Mouse (Mus musculus) hindbrain, embryonic 11.5 days (tissue): Measurements from ENCODE around the gene Spo11. TPM values are rescaled to one million over a fixed set of nuclear protein-coding genes. Genes with fewer than 3 reads are reported as not detected.

ENCODE experiments used
- ATAC-seq: fragments of 200-750 bp; cut with Nextera tagmentation; 2 replicates; pipeline ENCODE4 v1.8.0; 2017; ENCODE audit warnings: mild to moderate bottlenecking, moderate TSS enrichment, moderate library complexity; ENCODE audit not compliant: low FRiP score
- DNase-seq: peaks from one replicate; pipeline ENCODE4 v3.0.0-alpha.2; 2015; ENCODE audit warnings: low spot score
- H3K27ac ChIP-seq: fragments of 300-500 bp; sonication (generic); 2 replicates; pipeline ENCODE4 v1.5.1; 2014; ENCODE audit warnings: mild to moderate bottlenecking, low read depth, low read length
- H3K27me3 ChIP-seq: fragments of 300-500 bp; sonication (generic); 2 replicates; pipeline ENCODE4 v1.6.1; 2014; ENCODE audit warnings: mild to moderate bottlenecking, low read length, moderate library complexity, mixed read lengths; ENCODE audit not compliant: control insufficient read depth, insufficient read depth
- H3K36me3 ChIP-seq: fragments of 300-500 bp; sonication (generic); 2 replicates; pipeline ENCODE4 v1.6.1; 2014; ENCODE audit warnings: mild to moderate bottlenecking, low read length, moderate library complexity, mixed read lengths; ENCODE audit not compliant: control insufficient read depth, insufficient read depth
- H3K4me1 ChIP-seq: fragments of 300-500 bp; sonication (generic); replicated peaks from 2 replicates; pipeline ENCODE4 v1.6.1; 2014; ENCODE audit warnings: low read length, mixed read lengths; ENCODE audit not compliant: control insufficient read depth, insufficient read depth
- H3K4me2 ChIP-seq: fragments of 300-500 bp; sonication (generic); replicated peaks from 2 replicates; pipeline ENCODE4 v1.6.1; 2014; ENCODE audit warnings: mild to moderate bottlenecking, low read depth, low read length
- H3K4me3 ChIP-seq: fragments of 300-500 bp; sonication (generic); 2 replicates; pipeline ENCODE4 v1.5.1; 2014; ENCODE audit warnings: low read depth, low read length
- H3K9ac ChIP-seq: fragments of 300-500 bp; sonication (generic); 2 replicates; pipeline ENCODE4 v1.6.1; 2014; ENCODE audit warnings: low read depth, low read length
- H3K9me3 ChIP-seq: fragments of 300-500 bp; sonication (generic); 2 replicates; pipeline ENCODE4 v1.6.1; 2016; ENCODE audit warnings: low read length; ENCODE audit not compliant: control insufficient read depth
- WGBS: fragments of 180-500 bp; shearing (Covaris S2); extraction: QIAGEN DNeasy Blood & Tissue Kit; methylation state at CpG from one replicate; pipeline ENCODE4 v1.1.7; 2014; 5-methylcytosine and 5-hydroxymethylcytosine counted together
- polyA plus RNA-seq: library from polyadenylated mRNA; unstranded; fragments of >200 nt; fragmentation: Nextera tagmentation; extraction: Ambion mirVana; gene quantifications from 2 replicates; pipeline ENCODE4 v1.2.1, GENCODE M21; 2014

Spo11 gene
- polyA plus RNA-seq: 0.71 and 0.74 TPM in 2 replicates

GRCm38 (mm10) chr2:172977409-172978130, at the start of gene Spo11:
Gene Spo11 (plus strand): TSS chr2:172977700.
- ATAC-seq: no peak
- no peaks in the 10 kb centered on the region for H3K36me3 ChIP-seq
- no peak within 1 kb of the TSS for H3K4me2 ChIP-seq
- 11% methylated on average over 14 of the region's 14 CpGs for WGBS
- no peak within 1 kb of the TSS for H3K9ac ChIP-seq
- H3K4me1 ChIP-seq: peaks cover 2% of the 10 kb centered on the region; the same call in 1 of the 2 replicates
- H3K4me3 ChIP-seq: no peak within 1 kb of the TSS
- DNase-seq: no peak
- H3K9me3 ChIP-seq: no peaks in the 10 kb centered on the region
- no peaks in the 10 kb centered on the region for H3K27me3 ChIP-seq
- H3K27ac ChIP-seq: no peak within 1 kb of the TSS

DNA sequence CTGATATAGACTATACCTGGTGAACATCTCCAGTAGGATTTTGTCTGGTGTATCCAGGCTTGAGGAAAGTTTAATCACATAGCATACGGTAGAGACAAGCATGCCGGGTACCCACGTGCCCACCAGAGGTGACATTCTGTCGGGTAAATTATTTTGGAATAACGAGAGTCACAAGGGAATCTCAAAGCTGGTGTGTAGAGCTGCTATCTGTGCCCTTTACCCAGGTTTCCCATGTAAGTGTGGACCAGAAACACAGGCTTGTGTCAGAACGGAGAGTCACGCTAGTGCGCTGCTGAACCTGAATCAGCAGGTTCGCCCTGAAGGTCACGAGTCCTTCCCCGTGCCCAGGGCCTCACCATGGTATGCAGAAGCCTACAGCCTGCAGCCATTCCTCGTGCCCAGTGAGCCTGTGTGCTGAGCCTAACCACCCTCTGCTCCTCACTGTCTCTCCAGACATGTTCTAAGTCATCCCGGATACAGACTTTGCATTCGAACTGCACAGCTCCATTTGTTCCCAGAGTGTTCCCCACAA, 47.5 kb upstream of the Spo11 start:
- no peak overlapping the region for H3K27ac ChIP-seq
- DNase-seq (no peak), ATAC-seq (no peak)
- no peak overlapping the region for H3K4me3 ChIP-seq
- H3K9ac ChIP-seq: no peak overlapping the region
- WGBS: 84% methylated on average over 14 of the region's 14 CpGs
- peaks cover 16% of the 10 kb centered on the region for H3K27me3 ChIP-seq
- no peaks in the 10 kb centered on the region for H3K9me3 ChIP-seq
- no peaks in the 10 kb centered on the region for H3K36me3 ChIP-seq
- no peak overlapping the region for H3K4me2 ChIP-seq
- peaks cover 14% of the 10 kb centered on the region for H3K4me1 ChIP-seq

- no peak for DNase-seq
- Histone ChIP-seq H3K9ac (no peak overlapping the region), H3K4me2 (no peak overlapping the region), H3K4me3 (no peak overlapping the region), H3K9me3 (no peaks in the 10 kb centered on the region), H3K4me1 (peaks cover 24% of the 10 kb centered on the region), H3K27ac (no peak overlapping the region), H3K27me3 (peaks cover 25% of the 10 kb centered on the region), H3K36me3 (no peaks in the 10 kb centered on the region)
- 72% methylated on average over 17 of the region's 17 CpGs for WGBS
- ATAC-seq: no peak
Observed at GRCm38 (mm10) chr2:172931137-172931898, 46.2 kb upstream of the Spo11 start.

DNA sequence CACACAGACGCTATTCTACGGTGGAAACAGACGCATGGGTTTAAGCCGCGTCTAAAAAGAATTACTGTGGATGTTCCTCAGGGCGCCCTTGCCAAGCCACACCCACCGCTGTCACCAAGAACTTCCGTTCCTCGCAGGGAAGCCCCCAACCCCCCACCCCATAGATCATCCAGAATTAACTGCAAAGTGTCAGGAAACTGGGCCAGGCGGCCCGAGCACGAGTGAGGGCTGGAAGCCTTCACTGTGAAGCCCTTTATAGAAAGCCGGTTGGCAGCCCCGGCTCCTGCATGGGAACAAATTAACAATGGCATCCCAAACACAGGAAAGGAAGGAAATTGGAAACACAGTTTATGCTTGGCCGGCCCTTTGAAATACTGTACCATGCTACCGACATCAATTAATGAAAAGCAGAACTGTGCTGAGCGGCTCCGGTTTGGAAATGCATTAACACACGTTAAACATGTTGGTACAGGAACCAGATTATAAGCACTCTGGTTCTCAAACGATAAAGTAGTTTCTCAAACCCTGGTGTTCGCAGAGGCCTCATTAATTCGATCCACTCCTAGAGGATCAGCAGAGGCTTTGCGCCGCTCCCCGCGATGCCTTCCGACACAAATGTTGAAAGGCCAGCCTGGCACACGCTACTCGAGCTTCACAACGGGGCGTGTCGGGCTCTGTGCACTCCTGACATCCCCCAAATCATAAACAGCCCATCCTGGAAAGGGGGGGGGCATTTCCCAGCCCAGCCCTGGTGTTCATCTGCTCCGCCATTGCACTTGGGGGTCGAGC, 43.7 kb upstream of the Spo11 start:
- ATAC-seq (peak; percentile 50; the same call in 1 of the 2 replicates), DNase-seq (peak; percentile 63)
- 2% methylated on average over 34 of the region's 34 CpGs for WGBS
- H3K4me2 ChIP-seq: peak overlapping the region; percentile 37
- no peaks in the 10 kb centered on the region for H3K36me3 ChIP-seq
- H3K27me3 ChIP-seq: peaks cover 49% of the 10 kb centered on the region
- no peaks in the 10 kb centered on the region for H3K9me3 ChIP-seq
- peak overlapping the region; percentile 21; the same call in 1 of the 2 replicates for H3K4me3 ChIP-seq
- H3K27ac ChIP-seq: peak overlapping the region; percentile 49; the same call in 1 of the 2 replicates
- peaks cover 26% of the 10 kb centered on the region for H3K4me1 ChIP-seq
- H3K9ac ChIP-seq: peak overlapping the region; percentile 45; the same call in 1 of the 2 replicates

- Histone ChIP-seq H3K9ac (peak overlapping the region; percentile 45; the same call in 1 of the 2 replicates), H3K4me3 (peak overlapping the region; percentile 21; the same call in 1 of the 2 replicates), H3K4me1 (peaks cover 30% of the 10 kb centered on the region), H3K27ac (peak overlapping the region; percentile 49; the same call in 1 of the 2 replicates), H3K36me3 (no peaks in the 10 kb centered on the region), H3K27me3 (peaks cover 55% of the 10 kb centered on the region), H3K4me2 (peak overlapping the region; percentile 37), H3K9me3 (no peaks in the 10 kb centered on the region)
- DNase-seq (no peak), ATAC-seq (no peak)
- 2% methylated on average over 8 of the region's 8 CpGs for WGBS
Observed at GRCm38 (mm10) chr2:172934420-172934788, 43.1 kb upstream of the Spo11 start.

DNA sequence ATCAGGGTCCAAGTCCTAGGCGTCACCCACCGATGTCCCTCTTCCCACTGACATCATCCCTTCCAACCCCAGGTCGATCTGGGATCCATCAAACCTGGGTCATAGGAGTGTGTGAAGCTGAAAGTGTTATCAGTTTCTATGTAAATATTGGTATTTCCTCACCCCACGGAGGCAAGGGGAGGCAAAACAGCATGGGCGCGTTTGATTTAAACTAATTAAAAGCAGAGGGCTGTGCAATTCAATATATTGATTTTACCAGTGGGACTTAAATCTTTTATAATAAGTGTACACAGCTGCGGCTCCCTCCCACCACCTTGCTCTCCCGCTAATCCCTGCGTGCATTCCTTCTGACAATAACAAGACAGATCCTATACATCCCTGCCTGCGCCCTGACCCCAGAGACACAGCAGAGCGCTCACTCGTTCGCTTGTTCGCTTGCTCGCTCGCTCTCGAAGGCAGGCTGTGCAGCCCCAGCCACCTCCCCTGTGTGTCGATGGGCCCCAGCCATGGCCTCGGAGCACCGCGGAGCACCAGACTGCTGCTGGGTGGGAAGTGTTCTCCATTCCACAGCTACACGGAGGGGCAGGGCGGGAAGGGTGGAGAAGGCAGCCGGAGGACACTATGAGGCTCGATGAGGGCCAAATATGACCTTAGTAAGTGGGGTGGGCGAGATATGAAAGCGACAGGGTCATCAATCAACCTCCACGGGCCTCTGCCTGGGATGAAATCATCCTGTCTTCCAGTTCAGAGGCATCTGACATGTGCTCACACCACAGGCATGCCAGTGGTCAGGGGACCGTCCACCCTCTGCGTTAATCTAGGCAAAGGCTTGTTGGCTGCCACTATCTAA, 42.4 kb upstream of the Spo11 start:
- peak overlapping the region; percentile 44; the same call in 1 of the 2 replicates for H3K9ac ChIP-seq
- peak overlapping the region; percentile 37 for H3K4me2 ChIP-seq

GRCm38 (mm10) chr2:172935776-172936562, 41.5 kb upstream of the Spo11 start:
- DNase-seq (no peak), ATAC-seq (no peak)
- Histone ChIP-seq H3K4me3 (no peak overlapping the region), H3K27ac (peak overlapping the region; percentile 49; the same call in 1 of the 2 replicates), H3K9ac (no peak overlapping the region), H3K9me3 (no peaks in the 10 kb centered on the region), H3K36me3 (no peaks in the 10 kb centered on the region), H3K4me1 (peaks cover 37% of the 10 kb centered on the region), H3K4me2 (0 out of 2 replicates have a peak overlapping the region, but pooled peaks have one; percentile 17), H3K27me3 (peaks cover 70% of the 10 kb centered on the region)
- 3% methylated on average over 12 of the region's 12 CpGs for WGBS

More for the DNA sequence above, 42.4 kb upstream of the Spo11 start:
- Histone ChIP-seq H3K9me3 (no peaks in the 10 kb centered on the region), H3K4me3 (peak overlapping the region; percentile 13; the same call in 1 of the 2 replicates), H3K36me3 (no peaks in the 10 kb centered on the region), H3K27ac (peak overlapping the region; percentile 49), H3K27me3 (peaks cover 62% of the 10 kb centered on the region), H3K4me1 (peaks cover 37% of the 10 kb centered on the region)
- ATAC-seq (peak; percentile 68), DNase-seq (peak; percentile 61)
- 3% methylated on average over 30 of the region's 30 CpGs for WGBS
